Mouse (Mus musculus) forebrain, embryonic 14.5 days (tissue): ENCODE measurements around the gene Gm8332. TPM values are rescaled to one million over a fixed set of nuclear protein-coding genes. Genes with fewer than 3 reads are reported as not detected.
"Not testable (repeated sequence)": the region's sequence is repeated elsewhere in the genome, so short reads cannot be mapped to it uniquely, and the experiment has no call there.

Source experiments
- ATAC-seq: fragments of 200-750 bp; cut with Nextera tagmentation; 2 replicates; pipeline ENCODE4 v1.8.0; 2017; ENCODE audit warnings: mild to moderate bottlenecking, moderate library complexity
- DNase-seq: peaks from one replicate; pipeline ENCODE4 v3.0.0-alpha.2; 2015; ENCODE audit warnings: low spot score
- H3K27ac ChIP-seq: fragments of 300-500 bp; sonication (generic); 2 replicates; pipeline ENCODE4 v1.5.1; 2014; ENCODE audit warnings: low read depth, mild to moderate bottlenecking, control low read depth, low read length, moderate library complexity
- H3K27me3 ChIP-seq: fragments of 300-500 bp; sonication (generic); replicated peaks from 2 replicates; pipeline ENCODE4 v1.6.1; 2014; ENCODE audit warnings: low read length, control low read depth, mixed read lengths; ENCODE audit not compliant: control insufficient read depth, insufficient read depth
- H3K36me3 ChIP-seq: fragments of 300-500 bp; sonication (generic); 2 replicates; pipeline ENCODE4 v1.6.1; 2014; ENCODE audit warnings: low read length, control low read depth; ENCODE audit not compliant: control insufficient read depth, insufficient read depth
- H3K4me1 ChIP-seq: fragments of 300-500 bp; sonication (generic); 2 replicates; pipeline ENCODE4 v1.6.1; 2014; ENCODE audit warnings: antibody characterized with exemption, low read length, control low read depth; ENCODE audit not compliant: control insufficient read depth, insufficient read depth
- H3K4me2 ChIP-seq: fragments of 300-500 bp; sonication (generic); 2 replicates; pipeline ENCODE4 v1.6.1; 2014; ENCODE audit warnings: mild to moderate bottlenecking, control low read depth, low read length
- H3K4me3 ChIP-seq: fragments of 300-500 bp; sonication (generic); 2 replicates; pipeline ENCODE4 v1.5.1; 2014; ENCODE audit warnings: low read depth, low read length, control low read depth
- H3K9ac ChIP-seq: fragments of 300-500 bp; sonication (generic); 2 replicates; pipeline ENCODE4 v1.6.1; 2014; ENCODE audit warnings: mild to moderate bottlenecking, low read length, control low read depth, moderate library complexity
- H3K9me3 ChIP-seq: fragments of 300-500 bp; sonication (generic); replicated peaks from 2 replicates; pipeline ENCODE4 v1.6.1; 2016; ENCODE audit warnings: low read length, control low read depth, mixed read lengths; ENCODE audit not compliant: control insufficient read depth
- WGBS: fragments of 180-500 bp; shearing (Covaris S2); extraction: QIAGEN DNeasy Blood & Tissue Kit; methylation state at CpG from one replicate; pipeline ENCODE4 v1.1.7; 2014; 5-methylcytosine and 5-hydroxymethylcytosine counted together
- polyA plus RNA-seq: library from polyadenylated mRNA; unstranded; fragments of >200 nt; fragmentation: Nextera tagmentation; extraction: Ambion mirVana; gene quantifications from 2 replicates; pipeline ENCODE4 v1.2.1, GENCODE M21; 2014

Gm8332 gene
- polyA plus RNA-seq, 1 experiment from 2014 or later = not detected

DNA sequence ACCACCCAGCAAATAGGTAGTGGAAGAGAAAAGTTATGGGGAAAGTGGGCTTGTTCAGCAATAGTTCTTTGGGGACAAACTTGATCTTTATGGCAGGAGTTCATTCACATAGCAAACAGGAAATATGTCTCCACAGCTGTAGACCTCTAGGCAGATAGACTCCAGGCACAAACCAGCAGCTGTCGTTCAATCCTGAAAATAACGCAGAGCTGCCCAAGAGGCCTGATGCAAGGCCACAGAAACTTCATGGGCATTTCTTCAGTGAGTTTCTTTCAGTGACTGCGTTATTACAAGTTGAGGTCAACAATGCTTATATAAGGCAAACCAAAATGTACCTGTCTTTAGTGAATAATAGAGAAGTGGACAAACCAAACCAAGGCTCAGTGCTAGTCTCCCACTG, 30.5 kb downstream of the Gm8332 start:
- H3K4me3 ChIP-seq = no peak overlapping the region
- H3K27ac ChIP-seq = no peak overlapping the region
- H3K9me3 ChIP-seq = no peaks in the 10 kb centered on the region
- DNase-seq = no peak
- no peaks in the 10 kb centered on the region for H3K4me1 ChIP-seq
- H3K9ac ChIP-seq = no peak overlapping the region
- no peak for ATAC-seq
- H3K36me3 ChIP-seq = no peaks in the 10 kb centered on the region
- no peak overlapping the region for H3K4me2 ChIP-seq
- 89% methylated on average over 3 of the region's 3 CpGs for WGBS
- no peaks in the 10 kb centered on the region for H3K27me3 ChIP-seq

DNA sequence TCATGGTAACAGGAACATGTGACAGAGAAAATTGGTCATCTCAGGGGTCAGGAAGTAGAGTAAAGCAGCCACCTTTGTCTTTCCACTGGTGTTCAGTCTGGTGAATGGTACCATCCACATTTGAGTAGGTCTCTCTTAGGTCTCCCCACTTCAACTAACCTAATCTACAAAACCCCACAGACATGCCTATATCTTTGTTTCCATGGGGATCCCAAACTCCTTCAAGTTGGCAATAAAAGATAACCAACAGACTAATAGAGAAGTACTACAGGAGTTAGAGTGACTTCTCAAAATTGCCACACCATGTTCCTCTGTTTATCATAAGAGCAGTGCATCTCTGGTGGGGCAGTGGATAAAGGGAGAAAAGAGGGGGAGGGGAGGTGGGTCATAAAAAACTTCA, 31.8 kb downstream of the Gm8332 start:
- ATAC-seq, H3K9ac ChIP-seq, H3K36me3 ChIP-seq, H3K4me2 ChIP-seq, H3K4me1 ChIP-seq, H3K27me3 ChIP-seq, H3K4me3 ChIP-seq, DNase-seq, H3K9me3 ChIP-seq, H3K27ac ChIP-seq: not testable (repeated sequence)

DNA sequence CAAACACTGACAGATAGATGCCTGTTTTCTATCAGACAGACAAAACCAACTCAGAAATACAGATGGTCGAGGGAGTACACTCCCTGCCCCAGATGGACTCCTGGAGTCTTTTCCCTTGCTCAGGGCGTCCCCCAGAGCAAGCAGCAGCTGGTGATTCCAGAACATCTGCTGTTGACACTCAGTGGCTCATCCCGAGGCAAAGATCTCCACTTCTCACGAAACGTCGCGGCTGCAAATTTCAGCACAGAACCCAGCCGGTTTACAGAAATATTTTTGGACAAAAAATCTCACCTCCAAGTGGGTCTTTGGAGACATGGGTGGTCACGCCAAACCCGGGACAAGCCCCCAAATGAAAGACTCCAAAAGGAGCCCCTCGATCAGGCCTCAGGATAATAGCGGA, 35.3 kb downstream of the Gm8332 start:
- Histone ChIP-seq H3K9ac (no peak overlapping the region), H3K4me2 (no peak overlapping the region), H3K27me3 (no peaks in the 10 kb centered on the region), H3K4me1 (no peaks in the 10 kb centered on the region), H3K9me3 (no peaks in the 10 kb centered on the region), H3K27ac (no peak overlapping the region), H3K4me3 (no peak overlapping the region), H3K36me3 (no peaks in the 10 kb centered on the region)
- no peak for DNase-seq
- 89% methylated on average over 12 of the region's 12 CpGs for WGBS
- no peak for ATAC-seq

DNA sequence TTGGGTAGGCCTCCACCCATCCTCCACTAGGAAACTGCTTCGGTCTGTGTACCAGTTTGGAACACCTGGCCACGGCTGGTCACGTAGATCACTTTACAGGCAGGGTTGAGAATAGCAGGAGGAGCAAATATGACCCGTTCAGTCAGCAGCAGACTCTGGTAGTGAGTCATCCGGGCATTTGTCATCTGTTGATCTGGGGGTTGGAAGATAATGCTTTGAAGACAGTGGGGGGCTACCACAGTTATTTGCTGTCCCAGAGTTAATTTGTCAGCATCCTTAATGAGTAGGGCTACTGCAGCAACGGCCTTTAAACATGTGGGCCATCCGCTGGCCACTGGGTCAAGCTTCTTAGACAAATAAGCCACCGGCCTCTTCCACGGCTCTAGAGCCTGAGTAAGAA, 38.4 kb downstream of the Gm8332 start:
- not testable (repeated sequence) for DNase-seq, H3K4me2 ChIP-seq, H3K9ac ChIP-seq, H3K36me3 ChIP-seq, H3K27ac ChIP-seq, H3K9me3 ChIP-seq, H3K27me3 ChIP-seq, ATAC-seq, H3K4me3 ChIP-seq, H3K4me1 ChIP-seq
- WGBS = 90% methylated on average over 9 of the region's 9 CpGs

DNA sequence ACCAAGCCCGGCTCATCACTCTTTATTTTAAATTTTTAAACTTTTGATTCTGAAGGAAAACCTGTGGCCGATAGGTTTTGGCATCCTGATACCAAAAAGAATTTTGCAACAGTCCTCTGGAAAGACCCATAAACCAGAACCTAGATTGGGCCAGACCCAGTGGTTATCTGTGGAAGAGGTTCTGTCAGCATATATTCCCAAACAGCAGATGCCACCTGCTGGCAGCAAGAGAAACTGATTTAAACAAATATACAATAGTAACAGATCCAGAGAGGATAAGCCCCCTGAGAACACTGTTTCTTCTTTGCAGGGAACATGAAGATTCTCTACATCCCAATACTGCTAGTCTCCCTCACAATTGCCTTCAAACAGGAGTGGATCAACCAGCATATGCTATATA, 47.0 kb downstream of the Gm8332 start:
- 90% methylated on average over 2 of the region's 2 CpGs for WGBS

More for the DNA sequence above, 47.0 kb downstream of the Gm8332 start:
- DNase-seq = no peak
- Histone ChIP-seq H3K27ac (no peak overlapping the region), H3K36me3 (no peaks in the 10 kb centered on the region), H3K4me2 (no peak overlapping the region), H3K9me3 (no peaks in the 10 kb centered on the region), H3K4me1 (no peaks in the 10 kb centered on the region), H3K9ac (no peak overlapping the region), H3K27me3 (no peaks in the 10 kb centered on the region), H3K4me3 (no peak overlapping the region)
- no peak for ATAC-seq

Other genes starting within 250 kb of the Gm8332 start
- not detected in 2 replicates for gene Gm2075, start 238.3 kb downstream of the Gm8332 start, polyA plus RNA-seq
- gene Gm6803, start 231.3 kb downstream of the Gm8332 start, polyA plus RNA-seq = not detected in 2 replicates
- not detected in 2 replicates for gene Gm2056, start 223.1 kb downstream of the Gm8332 start, polyA plus RNA-seq
- gene Gm16368, start 166.4 kb downstream of the Gm8332 start, polyA plus RNA-seq = not detected in 2 replicates
- not detected in 2 replicates for gene Gm10436, start 68.0 kb downstream of the Gm8332 start, polyA plus RNA-seq
- gene Gm5662, start 24.4 kb upstream of the Gm8332 start, polyA plus RNA-seq = not detected in 2 replicates
- not detected in 2 replicates for gene Gm5039, start 73.9 kb upstream of the Gm8332 start, polyA plus RNA-seq
- 21.0 and 27.8 TPM in 2 replicates for gene Adck1, start 110.5 kb upstream of the Gm8332 start, polyA plus RNA-seq